Mouse (Mus musculus) erythroid progenitor cell, adult 5-6 weeks (primary cell): ENCODE data around the gene Fbf1. TPM values are rescaled to one million over a fixed set of nuclear protein-coding genes. Genes with fewer than 3 reads are reported as not detected.

ENCODE experiments used
- ATAC-seq: replicated peaks from 2 replicates; pipeline ENCODE4 v1.8.0; 2016; ENCODE audit warnings: moderate number of reproducible peaks, mild to moderate bottlenecking, moderate TSS enrichment, inconsistent platforms; ENCODE audit not compliant: poor library complexity, low FRiP score, severe bottlenecking
- total RNA-seq, 2 experiments: library from RNA; stranded (forward) in 1 of 2; stranded (reverse) in 1 of 2; fragments of 150-400 nt in 1 of 2; fragments of 186-747, 209-891 nt in 1 of 2; gene quantifications; 2 replicates each; pipeline versions ENCODE4 v1.2.3 to v1.2.4; 2015 to 2017; ENCODE audit warnings: low replicate concordance in 2 of 2

The Fbf1 gene
- total RNA-seq, 2 experiments from 2014 or later, result 27.5 to 32.7 TPM

DNA sequence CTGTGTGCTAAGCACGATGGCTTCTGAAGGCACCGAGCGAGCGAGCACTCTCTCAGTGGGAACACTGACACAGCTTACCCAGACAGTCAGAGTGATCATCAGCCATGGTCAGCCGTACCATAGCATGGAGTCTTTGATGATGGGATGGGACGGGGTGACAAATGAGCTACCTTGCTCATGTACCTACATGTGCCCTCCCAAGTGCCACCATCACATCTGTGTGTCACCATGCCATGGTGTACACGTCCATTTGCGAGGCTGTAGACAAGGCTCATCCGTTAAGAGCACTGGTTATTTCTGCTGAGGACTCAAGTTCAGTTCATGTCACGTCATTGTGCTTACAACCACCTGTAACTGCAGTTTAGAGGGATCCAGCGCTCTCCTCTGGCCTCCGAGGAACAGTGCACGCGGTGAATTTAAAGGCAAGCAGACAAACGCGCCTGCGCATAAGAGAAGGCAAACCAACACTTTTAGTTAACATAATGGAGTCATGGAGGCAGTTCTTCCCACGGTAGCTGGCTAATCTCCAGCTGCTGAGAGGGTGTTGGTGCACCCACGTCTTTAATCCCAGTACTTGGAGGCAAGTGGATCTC lies 56.3 kb downstream of the Fbf1 start:
- ATAC-seq, result no peak

DNA sequence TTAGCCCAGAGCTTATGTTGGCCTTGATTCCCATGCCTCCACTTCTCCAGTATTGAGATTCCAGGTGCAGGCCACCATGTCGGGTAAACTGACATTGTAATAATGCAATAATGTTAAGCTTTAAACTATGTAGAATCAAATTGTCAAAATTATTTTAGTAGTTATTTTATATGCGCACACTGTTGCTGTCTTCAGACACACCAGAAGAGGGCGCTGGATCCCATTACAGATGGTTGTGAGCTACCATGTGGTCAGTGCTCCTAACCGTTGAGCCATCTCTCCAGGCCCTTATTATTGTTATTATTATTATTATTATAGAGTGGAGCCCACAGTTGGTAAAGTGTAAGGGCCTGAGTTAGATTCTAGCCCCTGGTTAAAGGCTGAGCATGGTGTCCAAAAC lies 56.9 kb downstream of the Fbf1 start:
- ATAC-seq, result no peak

DNA sequence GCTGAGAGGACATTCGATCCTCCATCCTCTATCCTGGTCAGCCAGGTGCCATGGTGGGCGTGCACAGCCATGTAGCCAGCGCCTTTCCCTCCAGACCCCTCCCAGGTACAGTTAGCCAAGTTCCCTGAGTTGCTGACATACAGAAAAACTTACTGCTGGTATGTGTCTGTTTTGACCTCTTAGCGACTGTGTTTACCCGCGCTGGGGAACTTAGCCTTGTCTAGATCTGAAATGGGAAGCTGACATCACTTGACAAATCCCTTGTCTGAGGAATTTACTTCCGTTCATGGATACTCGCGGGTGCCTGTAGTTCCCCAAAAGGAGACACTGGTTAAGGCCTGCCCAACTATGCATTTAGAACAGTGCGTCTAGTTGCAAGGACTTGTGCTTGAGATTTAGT lies 57.4 kb downstream of the Fbf1 start:
- no peak for ATAC-seq

DNA sequence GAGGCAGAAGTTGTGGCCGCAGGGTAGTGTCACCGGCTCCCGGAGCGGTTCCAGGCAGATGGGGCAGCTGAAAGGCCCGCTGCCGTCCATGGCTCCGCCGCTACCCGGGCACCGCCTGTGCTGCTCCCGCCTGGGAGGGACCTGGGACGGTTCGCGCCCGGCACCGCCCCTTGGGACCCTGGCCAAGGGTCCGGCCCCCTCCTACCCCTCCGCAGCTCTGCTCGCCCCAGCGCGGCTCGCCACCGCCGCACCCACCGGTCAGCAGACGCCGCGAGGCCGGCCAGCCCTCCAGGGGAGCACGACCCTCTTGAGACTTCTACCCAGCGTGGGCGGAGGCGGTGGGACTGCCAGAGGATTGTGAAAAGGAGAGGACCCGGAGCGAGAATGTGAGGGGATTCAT lies 57.8 kb downstream of the Fbf1 start:
- ATAC-seq, result no peak

DNA sequence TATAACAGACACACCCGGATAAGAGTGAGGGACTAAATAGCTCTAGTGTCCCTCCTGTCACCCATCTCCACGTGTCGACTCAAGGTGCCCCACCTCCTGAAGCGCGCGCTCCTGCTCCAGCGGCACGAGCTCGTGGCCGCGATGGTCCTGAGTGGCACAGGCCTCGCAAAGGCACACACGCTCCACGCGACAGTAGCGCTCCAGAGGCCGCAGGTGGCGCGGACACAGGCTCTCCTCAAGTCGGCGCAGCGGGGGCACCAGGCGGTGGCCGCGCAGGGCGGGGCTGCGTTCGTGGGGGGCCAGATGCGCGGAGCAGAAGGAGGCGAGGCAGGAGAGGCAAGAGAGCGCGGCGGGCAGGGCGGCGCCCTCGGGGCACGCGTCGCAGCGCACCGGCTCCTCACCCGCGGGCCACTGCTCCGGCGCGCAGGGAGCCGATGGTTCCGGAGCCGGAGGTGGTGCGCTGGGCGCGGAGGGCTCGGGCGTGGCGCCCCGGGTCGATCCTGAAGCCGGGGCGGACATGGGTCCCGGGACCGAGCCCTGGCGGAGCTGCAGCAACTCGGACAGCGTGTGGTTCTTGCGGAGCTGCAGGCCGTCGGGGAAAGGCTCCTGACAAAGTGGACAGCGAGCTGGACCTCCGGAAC lies 58.4 kb downstream of the Fbf1 start:
- no peak for ATAC-seq

DNA sequence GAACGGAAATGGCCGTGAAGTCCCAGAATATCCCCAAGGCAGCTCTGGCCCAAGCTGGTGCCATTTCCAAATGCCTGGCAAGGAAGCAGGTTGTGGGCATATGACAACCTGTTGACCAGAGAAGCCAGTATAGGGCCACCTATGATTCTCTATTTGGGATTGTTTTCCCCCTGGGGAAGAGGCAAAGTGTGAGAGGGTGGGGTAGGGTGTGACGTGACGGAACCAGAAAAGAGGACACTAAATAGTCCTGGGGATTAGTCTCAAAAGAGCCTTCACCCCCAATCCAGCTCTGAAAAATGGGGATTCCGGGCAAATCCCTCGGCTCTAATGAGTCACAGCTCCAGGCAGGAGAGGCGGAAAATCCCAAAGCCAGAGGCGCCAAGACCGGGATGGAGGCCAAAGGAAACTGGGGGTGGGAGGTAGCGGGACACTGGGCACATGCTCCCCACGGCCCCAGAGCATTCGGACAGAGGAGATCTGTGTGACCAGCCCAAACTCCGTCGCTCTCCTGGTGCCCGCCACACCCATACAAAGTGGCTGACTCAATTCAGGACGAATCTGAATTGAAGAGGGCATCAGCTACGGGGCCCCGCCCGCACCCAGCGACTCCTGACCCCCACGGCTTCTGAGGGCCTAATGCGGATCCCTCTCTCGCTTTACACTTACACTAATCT lies 59.4 kb downstream of the Fbf1 start:
- ATAC-seq, result no peak

DNA sequence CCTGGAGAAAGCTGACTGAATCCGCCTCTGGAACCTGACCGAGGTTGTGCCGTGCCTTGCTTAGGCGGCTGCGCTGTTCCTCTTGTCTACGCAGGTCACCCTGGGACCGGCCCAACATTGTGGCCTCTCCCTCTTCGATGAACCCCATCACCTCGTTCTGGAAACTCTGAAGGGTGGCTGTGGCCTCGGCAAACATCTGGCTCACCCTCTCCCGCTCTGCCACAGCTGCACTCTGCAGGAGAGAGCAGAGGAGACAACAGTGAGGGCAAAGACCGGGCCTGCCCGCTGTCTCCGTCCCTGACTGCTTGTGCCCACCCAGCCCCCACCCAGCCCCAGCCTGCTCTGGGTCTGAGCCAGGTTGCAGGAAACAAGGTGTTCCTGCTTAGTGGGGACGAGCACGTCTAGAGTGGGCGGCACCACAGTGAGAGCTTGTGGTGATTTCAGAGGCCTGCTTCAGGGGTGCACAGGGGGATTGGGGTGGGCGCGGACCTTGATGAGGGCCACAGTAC lies 60.1 kb downstream of the Fbf1 start:
- no peak for ATAC-seq

DNA sequence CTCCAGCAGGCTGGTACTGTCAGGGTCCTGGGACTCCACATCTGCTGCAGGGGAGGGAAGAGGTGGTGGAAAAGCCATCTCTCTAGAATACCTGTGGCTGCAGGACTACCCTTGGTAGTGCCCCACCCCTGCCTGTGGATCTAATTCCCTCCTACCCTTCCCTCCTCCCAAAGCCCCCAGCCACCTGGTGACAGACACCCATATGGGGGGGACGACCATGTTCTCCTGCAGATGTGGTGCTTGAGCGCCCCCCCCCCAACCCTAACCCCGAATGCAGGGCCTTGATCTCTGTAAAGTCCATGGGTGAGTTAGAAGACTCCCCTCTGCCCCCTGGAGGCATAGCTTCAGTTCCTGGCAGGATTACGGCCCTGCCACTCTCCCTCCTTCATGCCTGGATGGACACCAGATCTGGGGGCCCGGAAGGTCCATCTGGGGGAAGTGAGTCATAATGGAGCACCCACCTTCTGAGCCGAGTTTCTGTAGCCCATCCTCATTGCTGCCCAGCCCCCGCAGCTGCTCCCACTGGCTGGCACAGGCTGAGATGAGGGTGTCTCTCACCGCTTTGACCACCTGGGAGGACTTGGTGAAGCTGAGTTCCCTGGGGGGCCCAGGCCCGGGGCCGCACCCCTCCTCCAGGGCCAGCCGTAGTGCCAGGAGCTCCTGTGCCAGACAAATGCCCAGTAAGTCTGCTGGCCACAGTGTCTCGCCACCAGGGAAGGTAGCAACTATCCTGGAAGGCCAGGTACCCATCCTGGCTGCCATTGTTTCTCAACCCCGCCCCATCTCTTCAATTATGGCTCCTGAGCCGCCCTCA lies 60.8 kb downstream of the Fbf1 start:
- ATAC-seq, result no peak

DNA sequence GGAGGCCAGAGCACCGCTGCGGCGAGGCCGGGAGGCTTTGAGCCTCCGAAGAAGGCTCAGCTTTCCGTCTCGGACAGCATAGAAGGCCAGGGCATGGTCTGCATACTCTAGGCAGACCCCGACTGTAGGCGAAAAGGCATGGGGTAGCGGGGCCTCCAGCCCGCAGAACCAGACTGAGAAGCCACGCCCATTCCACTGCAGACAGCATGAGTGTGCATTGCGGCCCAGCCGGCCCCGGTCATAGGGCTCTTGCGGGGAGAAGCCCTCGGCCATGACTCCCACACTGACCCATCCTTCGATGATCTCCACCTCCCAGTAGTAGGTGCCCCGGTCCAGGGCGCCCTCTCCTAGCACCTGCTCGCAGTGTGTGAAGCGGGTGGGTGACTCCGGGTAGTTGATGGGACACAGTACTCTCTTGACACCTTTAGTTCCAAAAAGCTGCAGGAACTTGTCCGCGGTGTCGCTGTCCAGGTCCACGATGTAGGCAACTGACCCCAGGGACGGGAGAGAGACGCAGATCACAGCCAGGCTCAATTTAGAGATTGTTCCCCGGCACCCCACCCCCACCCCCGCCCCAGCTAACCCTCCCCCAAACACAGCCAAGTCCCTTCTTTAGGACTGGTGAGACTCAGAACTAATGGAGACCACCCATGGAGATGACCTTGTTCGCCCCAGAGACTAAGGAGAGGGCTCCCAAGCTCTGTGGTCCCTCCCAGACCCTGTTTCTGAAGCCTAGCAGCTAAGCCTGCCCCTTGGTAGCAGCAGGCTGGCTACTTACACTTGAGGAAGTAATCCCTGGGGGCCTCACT lies 61.6 kb downstream of the Fbf1 start:
- ATAC-seq, result no peak

DNA sequence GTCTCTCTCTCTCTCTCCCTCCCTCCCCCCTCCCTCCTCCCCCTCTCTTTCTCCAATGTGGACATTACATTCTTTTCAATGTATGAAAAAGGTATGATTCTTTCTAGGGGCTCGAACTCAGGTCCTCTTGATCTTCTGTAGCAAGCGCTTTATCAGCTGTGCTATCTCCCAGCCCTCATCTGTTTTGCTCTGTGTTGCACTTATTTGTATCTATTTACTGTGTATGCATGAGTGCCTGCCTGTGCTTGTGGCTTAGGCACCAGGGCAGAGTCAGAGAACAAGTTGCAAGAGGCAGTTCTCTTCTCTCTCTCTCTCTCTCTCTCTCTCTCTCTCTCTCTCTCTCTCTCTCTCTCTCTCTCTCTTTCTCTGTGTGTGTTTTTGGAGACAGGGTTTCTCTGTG lies 62.9 kb downstream of the Fbf1 start:
- no peak for ATAC-seq

DNA sequence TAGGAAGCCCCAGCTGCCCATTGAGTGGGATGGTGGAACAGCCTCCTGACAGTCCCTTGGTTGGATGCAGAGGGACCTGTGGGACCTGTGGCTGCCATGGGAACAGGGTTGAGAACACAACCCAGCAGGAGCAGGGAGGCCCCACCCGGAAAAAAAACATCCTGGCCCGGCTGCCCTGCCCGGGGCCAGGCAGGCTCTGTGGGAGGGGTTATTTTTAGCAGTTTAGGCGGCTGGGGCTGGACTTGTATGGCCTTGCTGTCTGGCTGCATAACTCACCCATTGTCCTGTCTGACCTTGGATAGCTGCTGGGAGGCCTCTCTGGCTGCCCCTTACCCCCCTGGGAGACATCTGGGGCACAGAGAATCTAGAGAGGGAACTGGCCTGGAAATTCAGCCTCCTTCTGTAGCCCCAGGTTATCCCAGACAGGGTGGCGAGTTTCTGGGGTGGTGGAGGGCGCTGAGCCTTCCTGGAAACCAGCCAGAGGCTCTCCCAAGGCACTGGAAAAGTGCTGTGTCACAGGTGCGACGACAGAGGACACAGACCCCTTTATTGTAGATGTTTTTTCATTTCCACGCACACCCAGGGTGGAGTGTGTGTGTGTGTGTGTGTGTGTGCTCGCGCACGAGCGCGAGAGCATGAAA lies 63.8 kb downstream of the Fbf1 start:
- ATAC-seq, result no peak

DNA sequence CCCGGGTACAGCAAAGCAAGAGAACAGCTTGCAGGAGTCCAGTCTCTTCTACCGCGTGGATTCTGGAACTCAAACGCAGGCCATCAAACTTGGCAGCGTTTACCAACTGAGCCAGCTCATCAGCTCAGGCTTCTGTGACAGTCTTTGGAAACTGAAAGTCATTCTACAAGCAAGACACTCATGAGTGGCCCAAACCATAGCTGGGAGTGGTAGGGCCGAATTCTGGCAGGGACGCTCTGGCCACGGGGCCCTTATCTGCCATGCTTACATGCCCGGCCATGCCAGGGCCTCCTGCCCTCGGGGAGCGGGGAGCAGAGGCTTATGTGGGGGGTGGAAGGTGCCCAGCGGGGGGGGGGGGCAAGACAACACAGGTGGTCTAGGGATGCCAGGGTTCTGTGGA lies 64.4 kb downstream of the Fbf1 start:
- ATAC-seq, result no peak

DNA sequence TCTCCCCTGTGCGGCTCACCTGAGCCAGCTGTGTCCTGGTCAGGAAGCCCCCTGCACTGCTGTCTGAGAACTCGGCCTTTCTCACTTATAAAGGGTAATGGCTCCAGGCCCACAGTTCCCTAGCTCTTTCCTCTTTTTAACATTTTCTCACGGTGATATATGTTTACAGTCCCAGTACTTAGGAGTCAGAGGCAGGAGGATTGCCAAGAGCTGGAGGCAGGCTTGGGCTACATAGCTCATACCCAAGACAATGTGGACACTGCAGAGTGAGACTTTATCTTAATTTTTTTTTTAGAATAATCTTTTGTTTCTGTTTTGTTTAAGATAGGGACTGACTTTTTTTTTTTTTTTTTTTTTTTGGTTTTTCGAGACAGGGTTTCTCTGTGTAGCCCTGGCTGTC lies 65.5 kb downstream of the Fbf1 start:
- no peak for ATAC-seq

DNA sequence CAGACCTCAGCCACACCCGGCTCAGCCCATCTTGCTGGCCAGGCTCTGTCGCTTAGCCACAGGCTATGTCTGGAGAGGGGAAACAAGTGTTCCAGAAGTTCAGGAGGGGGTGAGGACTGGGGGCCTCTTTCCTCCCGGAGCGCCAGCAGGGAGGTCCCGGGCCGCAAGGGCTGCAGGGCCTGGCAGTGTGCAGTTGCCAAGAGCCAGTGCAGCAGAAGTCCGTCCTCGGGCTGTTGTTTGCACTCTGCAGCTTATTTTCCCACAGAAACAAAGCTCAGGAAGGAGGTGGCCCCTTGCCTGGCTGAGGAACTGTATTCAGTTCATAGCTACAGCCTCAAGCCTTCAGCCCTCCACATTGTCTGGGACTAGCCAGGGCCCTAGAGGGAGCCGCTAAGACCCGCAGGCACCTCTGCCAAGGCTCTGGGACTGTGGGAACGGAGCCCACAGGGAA lies 66.0 kb downstream of the Fbf1 start:
- ATAC-seq, result no peak

DNA sequence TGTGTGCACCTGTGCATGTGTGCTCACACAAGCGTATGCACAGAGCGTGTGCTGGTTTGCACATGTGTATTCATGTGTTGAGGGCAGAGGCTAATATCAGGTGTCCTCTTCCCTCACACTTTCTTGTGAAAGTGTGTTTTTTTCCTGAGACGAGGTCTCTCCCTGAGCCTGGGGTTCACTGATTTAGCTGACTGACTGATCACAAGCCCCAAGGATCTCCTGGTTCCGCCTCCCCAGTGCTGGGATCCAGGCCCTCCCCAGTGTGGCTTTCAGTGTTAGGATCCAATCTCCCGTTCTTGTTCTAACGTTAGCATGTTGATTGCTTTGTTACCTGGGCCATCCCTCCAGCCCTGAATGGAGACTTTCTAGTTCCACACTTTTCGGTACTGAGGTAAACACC lies 67.1 kb downstream of the Fbf1 start:
- no peak for ATAC-seq

DNA sequence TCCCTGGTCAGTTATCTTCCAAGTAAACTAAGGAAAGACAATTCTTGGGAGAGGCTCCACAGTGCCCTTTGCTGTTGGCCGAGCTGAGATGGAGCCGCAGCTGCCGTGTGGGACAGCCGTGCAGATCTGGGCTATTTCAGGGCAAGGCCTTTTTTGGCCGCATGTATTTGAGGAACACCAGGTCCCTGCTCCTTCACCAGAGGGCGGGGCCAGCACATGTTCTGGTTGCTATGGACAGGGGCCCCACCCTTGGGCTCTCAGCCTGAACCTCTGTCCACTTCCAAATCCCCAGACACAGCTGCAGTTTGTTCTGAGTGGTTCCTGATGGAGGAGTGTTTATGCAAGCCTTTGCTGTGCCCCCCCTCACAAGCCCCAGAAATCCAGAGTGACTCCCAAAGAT lies 67.6 kb downstream of the Fbf1 start:
- no peak for ATAC-seq

DNA sequence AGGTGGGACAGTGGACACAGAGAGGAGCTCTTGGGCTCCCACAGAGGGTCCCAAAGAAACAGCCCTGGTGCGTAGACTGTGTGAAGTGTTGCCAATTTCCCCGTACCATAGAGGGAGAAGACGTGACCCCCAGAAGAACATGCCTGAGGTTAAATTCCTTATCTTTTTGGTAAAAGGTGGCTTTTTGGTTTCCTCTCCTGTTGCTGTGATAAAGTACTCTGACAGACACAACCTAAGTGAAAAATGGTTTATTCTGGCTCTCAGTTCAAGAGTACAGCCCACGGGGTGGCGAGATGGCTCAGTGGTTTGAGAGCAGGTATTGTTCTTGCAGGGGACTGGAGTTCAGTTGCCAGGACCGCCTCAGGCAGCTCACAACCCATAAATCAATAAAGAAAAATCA lies 68.5 kb downstream of the Fbf1 start:
- ATAC-seq, result no peak

DNA sequence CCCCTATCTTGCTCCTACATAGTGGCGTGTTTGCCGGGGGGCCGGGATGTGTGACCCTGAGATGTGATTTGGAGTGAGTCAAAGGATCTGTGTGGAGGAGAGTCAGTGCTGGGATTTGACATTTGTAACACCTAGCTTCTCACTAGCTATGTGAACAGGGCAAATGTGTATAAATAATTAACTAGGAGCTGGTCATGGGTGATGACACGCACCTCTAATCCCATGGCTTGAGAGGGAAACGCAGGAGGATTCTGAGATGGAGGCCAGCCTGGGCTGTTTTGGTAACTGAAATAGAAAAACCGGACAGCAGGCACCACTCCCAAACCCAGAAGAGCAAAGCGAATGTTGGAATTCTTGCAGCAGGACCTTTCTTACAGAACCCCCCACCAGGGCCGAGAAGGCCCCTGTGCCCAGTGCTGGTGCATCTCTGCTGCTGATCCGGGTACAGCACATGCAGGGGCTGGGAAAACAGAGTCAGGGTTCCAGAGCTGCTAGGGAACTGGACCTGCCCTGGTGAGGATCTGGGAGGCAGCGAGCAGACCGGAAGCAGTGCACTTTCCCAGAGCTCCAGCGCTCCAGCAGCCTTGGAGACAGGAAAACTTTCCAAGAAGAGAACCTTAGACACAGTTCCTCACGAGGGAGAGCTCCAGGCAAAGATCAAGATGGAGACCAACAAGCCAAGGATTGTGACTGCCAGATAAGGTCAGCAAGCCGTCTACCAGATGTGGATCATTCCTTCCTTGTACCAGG lies 69.1 kb downstream of the Fbf1 start:
- ATAC-seq, result no peak
